Mouse (Mus musculus): ENCODE data around the gene Atrnl1. TPM values are rescaled to one million over a fixed set of nuclear protein-coding genes. Genes with fewer than 3 reads are reported as not detected.

Atrnl1 gene
- polyA plus RNA-seq, 1 experiment, result 9.0 TPM

DNA sequence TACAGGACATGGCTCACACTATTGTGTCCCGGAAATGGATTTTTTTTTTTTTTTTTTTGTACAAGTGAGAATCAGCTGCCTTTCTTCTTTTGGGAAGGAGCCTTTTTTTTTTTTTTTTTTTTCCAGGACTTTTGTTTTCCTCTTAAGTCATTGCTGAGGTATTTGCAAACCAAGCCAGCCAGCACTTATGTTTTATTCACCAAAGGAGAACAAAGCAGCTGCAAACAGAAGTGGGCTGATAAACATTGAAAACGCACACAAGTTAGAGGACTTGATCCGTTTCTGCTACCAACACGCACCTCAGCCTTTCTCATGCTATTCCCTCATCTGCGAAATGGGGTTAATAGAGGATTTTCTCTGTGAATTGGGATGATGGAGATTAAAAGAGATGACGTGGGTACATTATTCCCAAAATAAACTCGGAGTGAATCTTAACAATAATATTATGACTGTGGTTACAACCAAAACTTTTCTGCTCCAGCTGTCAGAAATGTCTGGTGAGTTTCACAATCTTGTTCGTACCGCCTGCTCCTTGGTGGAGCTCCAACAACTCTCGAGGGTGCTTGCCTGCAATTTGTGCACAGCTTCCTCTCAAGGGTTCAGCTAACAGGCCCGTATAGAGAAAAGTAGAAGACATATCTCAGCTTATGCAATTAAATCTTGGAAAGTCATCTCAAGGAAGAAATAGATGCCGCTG, 1.3 kb upstream of the Atrnl1 start:
- no peaks in the 10 kb centered on the region for H3K4me1 ChIP-seq (ENCODE audit: control insufficient read depth, insufficient read depth, insufficient read length, low read length)
- peak overlapping the region; percentile 80 for H3K4me3 ChIP-seq (ENCODE audit: low read depth, low read length)
- 25% methylated on average over 12 of the region's 12 CpGs for WGBS
- no peaks in the 10 kb centered on the region for H3K36me3 ChIP-seq (ENCODE audit: control insufficient read depth, insufficient read depth, low read length)
- no peak for TF ChIP-seq POLR2A (IDR thresholded peaks at IDR 0.05; ENCODE audit: low read depth, low read length)
- TF ChIP-seq CTCF (IDR thresholded peaks at IDR 0.05; ENCODE audit: extremely low read depth, insufficient read length, insufficient replicate concordance, low read depth, low read length), result no peak
- H3K27me3 ChIP-seq (ENCODE audit: control insufficient read depth, insufficient read depth, low read length), result no peaks in the 10 kb centered on the region
- H3K27ac ChIP-seq (ENCODE audit: insufficient read depth, low read depth, low read length), result peak overlapping the region; percentile 80

GRCm38 (mm10) chr19:57610058-57610475, 767 bp upstream of the Atrnl1 start:
- no peaks in the 10 kb centered on the region for H3K27me3 ChIP-seq (ENCODE audit: control insufficient read depth, insufficient read depth, low read length)
- WGBS, result under 1% methylated on average over 21 of the region's 21 CpGs
- TF ChIP-seq CTCF (IDR thresholded peaks at IDR 0.05; ENCODE audit: extremely low read depth, insufficient read length, insufficient replicate concordance, low read depth, low read length) (no peak), POLR2A (IDR thresholded peaks at IDR 0.05; ENCODE audit: low read depth, low read length) (no peak)
- H3K36me3 ChIP-seq (ENCODE audit: control insufficient read depth, insufficient read depth, low read length), result no peaks in the 10 kb centered on the region
- no peaks in the 10 kb centered on the region for H3K4me1 ChIP-seq (ENCODE audit: control insufficient read depth, insufficient read depth, insufficient read length, low read length)
- peak overlapping the region; percentile 80 for H3K4me3 ChIP-seq (ENCODE audit: low read depth, low read length)
- H3K27ac ChIP-seq (ENCODE audit: insufficient read depth, low read depth, low read length), result peak overlapping the region; percentile 80

DNA sequence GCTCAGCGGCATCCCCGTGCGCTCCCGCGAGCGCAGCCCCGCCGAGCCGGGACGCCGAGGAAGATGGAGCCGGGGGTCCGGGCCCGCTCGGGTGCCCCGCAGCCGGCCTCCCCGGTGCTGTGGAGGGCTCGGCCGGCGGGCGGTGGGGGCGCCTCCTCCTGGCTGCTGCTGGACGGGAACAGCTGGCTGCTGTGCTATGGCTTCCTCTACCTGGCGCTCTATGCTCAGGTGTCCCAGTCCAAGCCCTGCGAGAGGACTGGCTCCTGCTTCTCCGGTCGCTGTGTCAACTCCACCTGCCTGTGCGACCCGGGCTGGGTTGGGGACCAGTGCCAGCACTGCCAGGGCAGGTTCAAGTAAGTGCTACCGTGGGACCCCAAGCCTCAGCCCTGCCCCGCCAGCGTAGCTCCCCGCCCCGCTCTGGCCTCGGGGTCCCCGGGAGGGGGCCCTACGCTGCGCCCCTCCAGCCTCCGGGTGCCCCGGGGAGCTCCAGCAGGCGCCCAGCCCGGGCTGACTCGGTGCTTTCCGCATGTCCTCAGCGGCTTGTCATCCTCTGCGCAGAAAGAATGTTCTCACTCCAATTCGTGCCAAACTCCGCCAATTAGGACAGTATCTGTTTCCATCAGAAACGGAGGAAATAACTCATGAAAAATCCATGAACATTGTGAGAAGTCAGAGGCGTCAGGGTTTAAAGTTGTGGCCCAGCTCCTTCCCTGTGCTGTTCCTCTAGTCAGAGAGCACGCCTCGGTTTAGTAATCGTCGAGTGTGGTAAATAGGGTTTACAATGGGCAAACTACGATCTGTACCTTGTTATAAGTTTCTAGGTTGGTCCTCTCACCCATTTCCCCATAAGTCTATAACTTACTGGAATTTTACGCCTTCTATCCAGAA, 701 bp downstream of the Atrnl1 start:
- Histone ChIP-seq H3K36me3 (ENCODE audit: control insufficient read depth, insufficient read depth, low read length) (no peaks in the 10 kb centered on the region), H3K27ac (ENCODE audit: insufficient read depth, low read depth, low read length) (peak overlapping the region; percentile 46), H3K4me1 (ENCODE audit: control insufficient read depth, insufficient read depth, insufficient read length, low read length) (peaks cover 3% of the 10 kb centered on the region; the same call in 1 of the 2 replicates), H3K27me3 (ENCODE audit: control insufficient read depth, insufficient read depth, low read length) (no peaks in the 10 kb centered on the region), H3K4me3 (ENCODE audit: low read depth, low read length) (peak overlapping the region; percentile 80)
- 1% methylated on average over 56 of the region's 57 CpGs for WGBS
- TF ChIP-seq POLR2A (IDR thresholded peaks at IDR 0.05; ENCODE audit: low read depth, low read length) (0 out of 2 replicates have a peak, but pooled peaks have one; percentile 24), CTCF (IDR thresholded peaks at IDR 0.05; ENCODE audit: extremely low read depth, insufficient read length, insufficient replicate concordance, low read depth, low read length) (no peak)

- Histone ChIP-seq H3K27ac (ENCODE audit: insufficient read depth, low read depth, low read length) (peak overlapping the region; percentile 17), H3K27me3 (ENCODE audit: control insufficient read depth, insufficient read depth, low read length) (no peaks in the 10 kb centered on the region), H3K4me3 (ENCODE audit: low read depth, low read length) (peak overlapping the region; percentile 40; the same call in 1 of the 2 replicates), H3K4me1 (ENCODE audit: control insufficient read depth, insufficient read depth, insufficient read length, low read length) (peaks cover 4% of the 10 kb centered on the region; the same call in 1 of the 2 replicates), H3K36me3 (ENCODE audit: control insufficient read depth, insufficient read depth, low read length) (no peaks in the 10 kb centered on the region)
- WGBS, result 7% methylated on average over 2 of the region's 2 CpGs
- no peak for TF ChIP-seq POLR2A (IDR thresholded peaks at IDR 0.05; ENCODE audit: low read depth, low read length)
- TF ChIP-seq CTCF (IDR thresholded peaks at IDR 0.05; ENCODE audit: extremely low read depth, insufficient read length, insufficient replicate concordance, low read depth, low read length), result no peak
Observed at GRCm38 (mm10) chr19:57612179-57612472, 1.3 kb downstream of the Atrnl1 start.

DNA sequence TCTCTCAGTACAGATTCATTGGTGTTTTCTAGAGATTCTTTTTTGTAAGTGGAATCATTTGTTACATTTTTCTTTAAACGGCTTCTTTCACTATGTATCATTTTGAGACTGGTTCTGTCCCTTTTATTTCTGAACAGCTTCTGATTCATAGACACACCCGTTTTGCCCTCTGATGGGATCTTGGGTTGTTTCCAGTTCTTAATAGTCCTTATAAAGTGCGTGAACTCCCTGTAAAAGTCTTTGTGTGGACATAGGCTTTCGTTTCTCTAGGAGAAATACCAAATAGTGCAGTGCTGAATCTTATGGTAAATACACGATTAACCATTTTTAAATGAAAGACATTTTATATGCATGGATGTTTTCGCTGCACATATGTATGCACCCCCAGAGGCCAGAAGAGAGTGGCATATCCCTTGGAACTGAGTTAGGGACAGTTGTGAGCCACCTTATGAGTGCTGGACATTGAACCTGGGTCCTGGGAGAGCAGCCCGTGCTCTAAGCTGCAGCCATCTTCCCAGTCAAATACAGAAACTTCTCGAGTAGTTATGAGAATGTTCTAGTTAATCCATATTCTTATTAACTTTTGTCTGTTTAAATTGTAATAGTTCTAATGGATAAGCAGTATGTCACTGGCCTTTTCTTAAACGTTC, 5.3 kb downstream of the Atrnl1 start:
- 21% methylated on average over 9 of the region's 9 CpGs for WGBS
- Histone ChIP-seq H3K27ac (ENCODE audit: insufficient read depth, low read depth, low read length) (peak overlapping the region; percentile 86), H3K27me3 (ENCODE audit: control insufficient read depth, insufficient read depth, low read length) (no peaks in the 10 kb centered on the region), H3K36me3 (ENCODE audit: control insufficient read depth, insufficient read depth, low read length) (0 out of 2 replicates have a peak, but pooled peaks cover 1% of the 10 kb centered on the region), H3K4me3 (ENCODE audit: low read depth, low read length) (no peak overlapping the region), H3K4me1 (ENCODE audit: control insufficient read depth, insufficient read depth, insufficient read length, low read length) (peaks cover 7% of the 10 kb centered on the region; the same call in 1 of the 2 replicates)
- no peak for TF ChIP-seq POLR2A (IDR thresholded peaks at IDR 0.05; ENCODE audit: low read depth, low read length)
- no peak for TF ChIP-seq CTCF (IDR thresholded peaks at IDR 0.05; ENCODE audit: extremely low read depth, insufficient read length, insufficient replicate concordance, low read depth, low read length)

DNA sequence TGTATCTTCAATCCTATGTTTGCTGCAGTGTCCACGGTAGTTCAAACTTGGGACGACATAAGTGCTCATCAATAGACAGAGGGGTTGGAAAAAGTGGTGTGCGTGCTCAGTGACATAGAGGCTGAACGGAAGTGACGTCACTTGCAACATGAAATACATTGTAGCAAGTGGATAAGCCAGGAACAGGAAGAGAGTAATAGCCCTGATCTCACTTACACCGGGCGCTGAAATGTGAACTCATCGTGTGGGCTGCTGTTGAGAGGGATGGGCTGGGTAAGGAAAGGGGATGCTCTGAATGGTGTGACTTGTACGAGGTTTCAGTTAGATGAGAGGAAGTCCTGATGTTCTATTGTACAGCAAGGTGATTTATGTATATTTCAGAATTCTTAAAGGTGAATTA, 8.3 kb downstream of the Atrnl1 start:
- no peaks in the 10 kb centered on the region for H3K27me3 ChIP-seq (ENCODE audit: control insufficient read depth, insufficient read depth, low read length)
- H3K27ac ChIP-seq (ENCODE audit: insufficient read depth, low read depth, low read length), result no peak overlapping the region
- TF ChIP-seq POLR2A (IDR thresholded peaks at IDR 0.05; ENCODE audit: low read depth, low read length) (no peak), CTCF (IDR thresholded peaks at IDR 0.05; ENCODE audit: extremely low read depth, insufficient read length, insufficient replicate concordance, low read depth, low read length) (no peak)
- H3K4me1 ChIP-seq (ENCODE audit: control insufficient read depth, insufficient read depth, insufficient read length, low read length), result peaks cover 7% of the 10 kb centered on the region; the same call in 1 of the 2 replicates
- no peak overlapping the region for H3K4me3 ChIP-seq (ENCODE audit: low read depth, low read length)
- WGBS, result 87% methylated on average over 9 of the region's 9 CpGs
- H3K36me3 ChIP-seq (ENCODE audit: control insufficient read depth, insufficient read depth, low read length), result 0 out of 2 replicates have a peak, but pooled peaks cover 1% of the 10 kb centered on the region

All from small intestine, adult 2 months (tissue).